Comparison of ENCODE assay signal across 13 mouse cellular contexts in genomic region chr14:120299716-120300115, GRCm38 (mm10). TPM values are rescaled to one million over a fixed set of nuclear protein-coding genes. Genes with fewer than 3 reads are reported as not detected.
DNase-seq lines count a peak whose midpoint lies in the region; ATAC-seq and TF ChIP-seq lines count a peak whose summit lies in the region.
"Had no signal": no experiment of that assay in that cellular context is flagged by ENCODE, and none has a peak within 500 bp of the region (broad histone marks: within the 10 kb centered on the region; RNA-seq: fewer than 3 reads in every experiment).

No protein-coding gene starts in this region.

- H3K4me3 ChIP-seq in left cerebral cortex, adult 2 months, result no peak overlapping the region
- no peak overlapping the region for H3K4me3 ChIP-seq in brown adipose tissue, adult 24 weeks (ENCODE audit: insufficient read depth, low read depth, low read length)
- no peak overlapping the region for H3K4me3 ChIP-seq in heart, postnatal 0 days (ENCODE audit: low read depth, low read length)
- H3K4me3 ChIP-seq: erythroblast, embryonic 14.5 days had no signal

- H3K27me3 ChIP-seq in heart, postnatal 0 days (ENCODE audit: control insufficient read depth, insufficient read depth, low read length), result no peaks in the 10 kb centered on the region

- no peak overlapping the region for H3K9ac ChIP-seq in heart, postnatal 0 days (replicated peaks; ENCODE audit: low read depth, low read length)

- no peak for TF ChIP-seq CTCF in left cerebral cortex, adult 2 months (IDR thresholded peaks at IDR 0.05)
- TF ChIP-seq CTCF in heart, postnatal 0 days (IDR thresholded peaks at IDR 0.05; ENCODE audit: low read depth), result no peak

- peak overlapping the region; percentile 43 for H3K4me2 ChIP-seq in heart, postnatal 0 days (ENCODE audit: low read depth, low read length)

- TF ChIP-seq EP300 in heart, postnatal 0 days (IDR thresholded peaks at IDR 0.05; ENCODE audit: low read depth), result peak; percentile 76

- H3K27ac ChIP-seq in left cerebral cortex, adult 2 months, result peak overlapping the region; percentile 53; the same call in 1 of the 2 replicates
- H3K27ac ChIP-seq in brown adipose tissue, adult 24 weeks (replicated peaks; ENCODE audit: low read depth, low read length), result peak overlapping the region; percentile 93
- H3K27ac ChIP-seq in heart, postnatal 0 days (ENCODE audit: low read depth), result peak overlapping the region; percentile 93

- intact Hi-C loops in left cerebral cortex, adult 2 months (cut with DNase I), result no loop called here

- DNase-seq in left cerebral cortex, adult 2 months (ENCODE audit: extremely low spot score in 1 of 2, low spot score in 2 of 2), result no peak
- no peak for DNase-seq in left cerebral cortex, adult 9 months (ENCODE audit: low spot score in 2 of 2)
- DNase-seq in heart, postnatal 0 days (ENCODE audit: low spot score), result peak; percentile 92
- peak; percentile 83 for DNase-seq in lung, postnatal 10 days
- DNase-seq in thymus, postnatal 4 days, result no peak
- no peak for DNase-seq in right cerebral cortex, postnatal 14 days
- DNase-seq in neural tube, embryonic 10.5 days (ENCODE audit: extremely low spot score, low spot score), result no peak
- DNase-seq: layer of hippocampus, postnatal 36 days; right cerebral cortex, adult 18-20 months; thymus, postnatal 14 days had no signal

- peaks cover 52% of the 10 kb centered on the region for H3K4me1 ChIP-seq in brown adipose tissue, adult 24 weeks (ENCODE audit: control insufficient read depth, insufficient read depth, insufficient read length, low read length)
- H3K4me1 ChIP-seq in heart, postnatal 0 days (ENCODE audit: control insufficient read depth, insufficient read depth), result peaks cover 83% of the 10 kb centered on the region

- WGBS in heart, postnatal 0 days, result 12% methylated on average over 3 of the region's 3 CpGs

- H3K36me3 ChIP-seq in heart, postnatal 0 days (replicated peaks; ENCODE audit: control insufficient read depth, insufficient read depth, low read length), result 0 out of 2 replicates have a peak, but pooled peaks cover 6% of the 10 kb centered on the region

- no peaks in the 10 kb centered on the region for H3K9me3 ChIP-seq in heart, postnatal 0 days (replicated peaks; ENCODE audit: control insufficient read depth, low read length)
- H3K9me3 ChIP-seq: G1E had no signal

- peak; percentile 79 for ATAC-seq in heart, postnatal 0 days (ENCODE audit: insufficient read depth, low read depth)

RNA-seq across cellular contexts. Expression of gene Mbnl2, which starts 24.2 kb away (rescaled TPM):
- total RNA-seq in left cerebral cortex, adult 2 months (2021), result 100 to 1,000 TPM; 248 to 251 TPM
- polyA plus RNA-seq in brown adipose tissue, adult 24 weeks (2012; ENCODE audit: insufficient read depth, insufficient read length, missing spikeins), result 152 and 170 TPM in 2 replicates
- 288 and 337 TPM in 2 replicates for total RNA-seq in heart, postnatal 0 days (2014; rRNA removed; ENCODE audit: low replicate concordance)
- polyA plus RNA-seq in heart, postnatal 0 days (2015; fragmentation: Nextera tagmentation; extraction: Ambion mirVana), result 136 and 137 TPM in 2 replicates

Comparison
In these comparisons a context has a peak if more than half of its experiments do, and no peak if none do; other contexts are left out.
1. DNase-seq: peak in heart, postnatal 0 days (single experiment) and lung, postnatal 10 days (single experiment); none in left cerebral cortex, adult 2 months (0 of 2), left cerebral cortex, adult 9 months (0 of 2), thymus, postnatal 4 days (single experiment), right cerebral cortex, postnatal 14 days (single experiment) and neural tube, embryonic 10.5 days (single experiment).
2. Peak in every context shown above with its lines, with median percentiles within 50 percentile points of each other: H3K27ac ChIP-seq.